Mouse (Mus musculus): ENCODE measurements around the gene Cphx3.
"Not testable (repeated sequence)": the region's sequence is repeated elsewhere in the genome, so short reads cannot be mapped to it uniquely, and the experiment has no call there.

DNA sequence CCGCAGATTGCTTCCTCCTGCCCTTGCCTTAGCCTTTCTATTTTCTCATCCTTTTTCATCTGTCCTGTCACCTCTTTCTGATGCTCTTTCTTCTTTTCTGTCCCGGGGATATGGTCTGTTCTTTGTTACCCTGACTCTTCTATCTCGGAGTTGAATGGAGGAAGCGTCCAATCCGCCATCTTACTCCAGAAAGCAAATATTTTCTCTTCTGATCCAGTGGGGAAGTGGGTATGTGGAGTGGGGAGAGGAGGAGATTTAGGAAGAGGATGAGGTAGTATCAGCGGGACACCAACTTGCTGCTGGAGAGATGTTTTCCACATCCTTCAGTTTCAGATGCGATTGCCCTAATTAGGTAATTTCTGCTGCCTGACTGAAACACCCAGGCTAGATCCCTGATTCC is 37.0 kb downstream of the Cphx3 start:
- not testable (repeated sequence) for TF ChIP-seq CTCF (IDR thresholded peaks at IDR 0.05; ENCODE audit: low read depth, low read length); POLR2A (IDR thresholded peaks at IDR 0.05; ENCODE audit: extremely low read depth, insufficient read depth, low read length)
